Mouse (Mus musculus) splenic B cell, adult 2 months (primary cell): ENCODE data around the gene Vmac.

ENCODE experiments used
- DNase-seq: peaks from one replicate; pipeline ENCODE4 v3.0.0-alpha.2; 2011; ENCODE audit warnings: low read depth, low spot score
- H3K27me3 ChIP-seq: 2 replicates; pipeline ENCODE4 v1.6.1; 2012; ENCODE audit warnings: mild to moderate bottlenecking, low read length, moderate library complexity, mixed read lengths; ENCODE audit not compliant: control insufficient read depth, poor library complexity, insufficient read depth, severe bottlenecking
- H3K36me3 ChIP-seq: 2 replicates; pipeline ENCODE4 v1.6.1; 2012; ENCODE audit warnings: mild to moderate bottlenecking, low read length, moderate library complexity, mixed read lengths; ENCODE audit not compliant: control insufficient read depth, poor library complexity, insufficient read depth, severe bottlenecking

Gene Vmac

GRCm38 (mm10) chr17:56717363-56718058, at the start of gene Vmac, which contains the start of gene Ndufa11:
Vmac (minus strand) TSS chr17:56718022.
Ndufa11 (plus strand) TSS chr17:56717767.
- peak; percentile 98 for DNase-seq
- Histone ChIP-seq H3K36me3 (no peaks in the 10 kb centered on the region; the same call in 1 of the 2 replicates), H3K27me3 (no peaks in the 10 kb centered on the region)

- no peaks in the 10 kb centered on the region for H3K27me3 ChIP-seq
- peaks cover 7% of the 10 kb centered on the region for H3K36me3 ChIP-seq
- DNase-seq = no peak
Measured at GRCm38 (mm10) chr17:56766631-56767405, 49.0 kb upstream of the Vmac start.

DNA sequence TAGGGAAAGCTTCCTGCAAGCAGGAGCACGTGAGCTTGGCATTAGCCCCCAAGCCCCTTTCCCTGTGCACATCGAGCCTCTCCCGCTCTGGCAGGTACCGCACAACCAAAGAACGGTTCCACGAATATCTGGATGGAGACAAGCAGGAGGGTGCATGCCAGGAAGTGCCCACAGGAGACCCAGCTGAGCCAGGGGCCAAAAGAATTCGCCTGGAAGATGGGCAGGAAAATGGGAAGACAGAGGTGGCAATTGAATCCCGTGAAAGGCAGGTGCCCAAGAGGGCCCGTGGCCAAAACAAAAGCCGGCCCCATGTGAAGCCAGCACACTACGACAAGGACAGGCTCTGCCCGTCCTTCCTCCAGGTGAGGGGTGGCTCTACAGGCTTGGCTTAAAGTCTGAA, 47.6 kb upstream of the Vmac start:
- no peaks in the 10 kb centered on the region for H3K27me3 ChIP-seq
- peaks cover 6% of the 10 kb centered on the region for H3K36me3 ChIP-seq

DNA sequence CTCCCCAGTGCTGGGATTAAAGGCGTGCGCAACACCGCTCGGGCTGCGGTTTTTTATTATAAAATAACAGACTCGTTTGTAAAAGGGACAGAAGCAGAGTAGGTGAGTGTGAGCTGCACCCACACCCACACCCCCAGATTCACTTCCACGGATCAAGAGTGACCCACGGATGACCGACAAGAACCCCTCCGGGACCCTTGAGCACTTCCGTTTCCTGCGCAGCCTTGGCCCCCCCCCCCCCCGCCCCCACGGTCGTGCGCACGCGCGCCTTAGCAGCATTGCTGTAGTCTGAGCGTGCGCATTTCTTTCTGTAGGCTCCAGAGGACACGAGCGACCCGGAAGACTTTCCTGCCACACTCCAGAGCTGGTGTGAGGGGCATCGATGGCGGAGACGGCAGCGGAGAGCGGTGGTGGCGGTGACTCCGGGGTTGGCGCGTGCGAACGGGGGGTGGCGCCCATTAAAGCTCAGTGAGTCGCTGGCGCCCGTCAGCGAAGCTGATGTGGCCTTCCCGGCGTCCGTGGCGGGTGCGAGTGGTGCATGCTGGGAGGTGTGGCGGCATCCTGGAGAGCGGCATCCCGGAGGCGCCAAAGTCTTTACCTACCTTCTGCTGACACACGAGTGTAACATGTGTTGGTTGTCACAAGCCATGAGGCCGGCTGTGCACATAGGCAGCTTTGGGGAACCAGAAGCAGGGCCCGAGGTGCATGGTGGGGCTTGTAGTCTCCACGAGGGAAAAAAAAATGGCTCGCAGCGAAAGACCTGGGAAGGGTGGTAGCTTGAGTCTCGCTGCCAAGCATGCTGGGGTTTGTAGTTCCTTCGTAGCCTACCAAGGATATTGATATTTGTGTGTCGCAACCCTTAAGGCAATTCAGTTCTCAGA, 46.9 kb upstream of the Vmac start, which contains the start of gene Dus3l:
TSS of gene Dus3l (plus strand) at position 284 of the 881 bp plus-strand sequence.
- Histone ChIP-seq H3K36me3 (peaks cover 4% of the 10 kb centered on the region), H3K27me3 (no peaks in the 10 kb centered on the region)
- peak; percentile 91 for DNase-seq

More for the DNA sequence above, 47.6 kb upstream of the Vmac start:
- no peak for DNase-seq

DNA sequence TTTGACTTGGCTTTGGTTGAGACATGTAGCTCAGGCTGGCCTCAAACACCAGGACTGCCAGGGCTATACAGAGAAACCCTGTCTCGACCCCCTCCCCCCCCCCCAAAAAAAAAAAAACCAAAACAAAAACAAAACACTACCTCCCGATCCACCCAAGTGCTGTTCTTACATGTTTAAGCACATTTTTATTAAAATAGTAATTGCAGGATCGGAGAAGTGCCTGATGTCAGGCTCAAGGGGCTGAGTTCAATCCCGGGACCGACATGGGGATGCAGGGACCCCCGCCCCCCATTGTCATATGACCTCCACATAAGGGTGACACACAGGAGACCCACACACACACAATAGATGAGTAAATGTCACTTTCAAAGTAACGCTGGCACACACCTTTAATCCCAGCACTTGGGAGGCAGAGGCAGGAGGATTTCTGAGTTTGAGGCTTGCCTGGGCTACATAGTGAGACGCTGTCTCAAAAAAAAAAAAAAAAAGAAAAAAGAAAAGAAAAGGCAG, 46.0 kb upstream of the Vmac start:
- DNase-seq = no peak
- no peaks in the 10 kb centered on the region for H3K27me3 ChIP-seq
- H3K36me3 ChIP-seq = peaks cover 4% of the 10 kb centered on the region; the same call in 1 of the 2 replicates

DNA sequence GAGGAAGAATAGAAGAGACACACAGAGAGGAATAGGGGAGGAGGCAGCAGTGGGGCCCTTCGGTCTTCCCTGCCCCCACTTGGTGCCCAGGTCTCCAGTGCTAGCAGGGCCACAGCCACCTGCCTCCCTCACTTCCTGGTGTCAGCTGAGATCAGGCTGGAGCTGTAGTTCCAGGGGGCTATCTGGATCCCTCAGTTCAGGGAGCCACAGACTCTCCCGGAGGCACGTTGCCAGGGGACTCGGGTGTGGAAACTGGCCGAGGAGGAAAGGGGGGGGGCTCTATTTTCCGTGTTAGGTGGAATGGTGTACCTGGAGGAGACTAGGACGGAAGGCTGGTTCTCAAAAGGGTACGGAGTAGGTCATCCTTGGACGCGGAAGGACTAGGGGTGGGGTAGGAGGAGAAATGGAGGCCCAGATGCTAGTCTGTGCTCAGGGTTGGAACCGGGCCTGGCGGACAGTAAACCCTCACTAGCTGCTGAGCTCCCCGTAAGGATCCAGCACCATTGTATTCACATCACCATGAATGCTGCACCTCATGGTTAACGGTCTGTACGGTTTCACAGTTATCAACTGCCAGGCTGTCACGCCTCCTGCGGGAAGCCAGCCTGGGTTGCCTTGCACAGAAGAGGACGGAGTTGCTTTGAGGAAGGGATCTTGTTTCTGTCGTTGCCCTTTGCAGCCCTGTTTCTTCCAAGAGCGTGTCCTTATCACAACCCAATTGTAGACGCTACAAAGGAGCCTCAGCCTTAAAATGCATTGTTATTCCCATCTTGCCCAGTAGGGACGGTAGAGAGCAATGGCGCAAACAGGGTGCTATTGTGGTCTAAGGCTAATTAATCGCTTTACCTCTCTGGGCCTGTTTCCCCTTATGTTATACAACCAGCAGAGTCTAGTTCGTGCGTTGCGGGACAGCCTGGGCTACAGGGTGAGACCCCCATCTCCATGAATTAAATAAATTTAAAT, 45.2 kb upstream of the Vmac start:
- peak; percentile 88 for DNase-seq
- Histone ChIP-seq H3K27me3 (no peaks in the 10 kb centered on the region), H3K36me3 (peaks cover 1% of the 10 kb centered on the region; the same call in 1 of the 2 replicates)

DNA sequence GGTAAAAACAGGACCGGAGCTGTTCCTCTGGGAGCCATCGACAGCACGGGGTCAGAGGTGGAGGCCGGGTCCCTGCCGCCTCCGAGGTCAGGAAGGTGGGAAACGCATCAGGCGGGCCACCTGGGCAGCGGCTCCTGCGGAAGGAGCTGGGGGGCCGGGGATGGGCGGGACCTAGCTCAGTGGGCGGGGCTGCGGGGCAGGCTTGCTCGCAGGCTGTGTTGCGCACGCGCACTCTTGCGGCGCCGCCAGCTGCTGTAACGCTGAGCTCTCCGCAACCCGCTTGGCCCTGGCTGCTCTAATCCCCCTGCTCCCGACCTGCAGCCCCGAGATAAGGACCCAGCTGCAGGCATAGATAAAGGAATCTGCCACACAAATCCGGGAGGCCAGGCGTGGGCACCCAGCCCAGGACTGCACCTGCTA, 44.2 kb upstream of the Vmac start:
- DNase-seq = peak; percentile 94
- no peaks in the 10 kb centered on the region for H3K27me3 ChIP-seq
- H3K36me3 ChIP-seq = no peaks in the 10 kb centered on the region

- DNase-seq = no peak
- H3K36me3 ChIP-seq = no peaks in the 10 kb centered on the region
- no peaks in the 10 kb centered on the region for H3K27me3 ChIP-seq
Measured at GRCm38 (mm10) chr17:56761077-56761476, 43.3 kb upstream of the Vmac start.

DNA sequence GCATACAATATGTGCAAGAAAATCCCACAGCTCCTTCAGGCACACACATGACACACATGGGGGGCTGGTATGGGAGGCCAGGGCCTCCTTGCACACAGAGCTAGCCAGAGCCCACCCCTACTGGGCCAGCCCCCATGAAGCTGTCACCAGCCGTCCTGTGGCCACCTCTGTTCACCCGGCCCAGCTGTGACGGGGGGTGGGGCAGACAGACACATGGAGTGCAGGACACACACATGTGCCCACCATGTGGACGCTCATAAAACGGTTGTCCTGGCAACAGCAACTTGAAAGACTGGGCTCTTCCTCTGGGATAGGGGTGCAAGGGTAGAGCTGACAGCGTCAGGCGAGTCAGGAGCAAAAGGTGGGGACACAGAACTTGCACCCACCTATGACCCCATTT, 41.4 kb upstream of the Vmac start:
- H3K36me3 ChIP-seq = no peaks in the 10 kb centered on the region
- no peaks in the 10 kb centered on the region for H3K27me3 ChIP-seq
- DNase-seq = no peak

GRCm38 (mm10) chr17:56758132-56758531, 40.3 kb upstream of the Vmac start:
- peak; percentile 82 for DNase-seq
- no peaks in the 10 kb centered on the region for H3K27me3 ChIP-seq
- no peaks in the 10 kb centered on the region for H3K36me3 ChIP-seq

GRCm38 (mm10) chr17:56757416-56758123, 39.7 kb upstream of the Vmac start, which contains the start of gene Nrtn:
Nrtn (minus strand) TSS chr17:56757530.
- no peaks in the 10 kb centered on the region for H3K27me3 ChIP-seq
- DNase-seq = peak; percentile 45
- no peaks in the 10 kb centered on the region for H3K36me3 ChIP-seq

- no peaks in the 10 kb centered on the region for H3K36me3 ChIP-seq
- no peaks in the 10 kb centered on the region for H3K27me3 ChIP-seq
- DNase-seq = peak; percentile 40
Measured at GRCm38 (mm10) chr17:56756703-56757399, 39.0 kb upstream of the Vmac start.
